Mouse (Mus musculus) liver, embryonic 16.5 days (tissue): ENCODE results near the gene Gm6217. TPM values are rescaled to one million over a fixed set of nuclear protein-coding genes. Genes with fewer than 3 reads are reported as not detected.
"Not testable (repeated sequence)": the region's sequence is repeated elsewhere in the genome, so short reads cannot be mapped to it uniquely, and the experiment has no call there.

ENCODE experiments used
- ATAC-seq: fragments of 200-750 bp; cut with Nextera tagmentation; 2 replicates; pipeline ENCODE4 v1.8.0; 2017; ENCODE audit warnings: low read depth, mild to moderate bottlenecking, moderate number of reproducible peaks, moderate library complexity
- H3K27ac ChIP-seq: fragments of 300-500 bp; sonication (generic); 2 replicates; pipeline ENCODE4 v1.5.1; 2014; ENCODE audit warnings: mild to moderate bottlenecking, low read length
- H3K27me3 ChIP-seq: fragments of 300-500 bp; sonication (generic); 2 replicates; pipeline ENCODE4 v1.6.1; 2014; ENCODE audit warnings: low read depth, low read length, mixed read lengths; ENCODE audit not compliant: control insufficient read depth, insufficient read depth
- H3K36me3 ChIP-seq: fragments of 300-500 bp; sonication (generic); 2 replicates; pipeline ENCODE4 v1.6.1; 2014; ENCODE audit warnings: mild to moderate bottlenecking; ENCODE audit not compliant: control insufficient read depth, insufficient read depth
- H3K4me1 ChIP-seq: fragments of 300-500 bp; sonication (generic); 2 replicates; pipeline ENCODE4 v1.6.1; 2014; ENCODE audit warnings: low read depth, low read length, mixed read lengths; ENCODE audit not compliant: control insufficient read depth
- H3K4me2 ChIP-seq: fragments of 300-500 bp; sonication (generic); 2 replicates; pipeline ENCODE4 v1.6.1; 2014; ENCODE audit warnings: low read depth, low read length, mixed read lengths
- H3K4me3 ChIP-seq: fragments of 300-500 bp; sonication (generic); 2 replicates; pipeline ENCODE4 v1.5.1; 2014; ENCODE audit warnings: low read depth, mild to moderate bottlenecking, low read length
- H3K9ac ChIP-seq: fragments of 300-500 bp; sonication (generic); 2 replicates; pipeline ENCODE4 v1.6.1; 2014; ENCODE audit warnings: low read depth, low read length
- H3K9me3 ChIP-seq: fragments of 300-500 bp; sonication (generic); replicated peaks from 2 replicates; pipeline ENCODE4 v1.6.1; 2016; ENCODE audit warnings: low read length; ENCODE audit not compliant: control insufficient read depth
- whole genome bisulfite sequencing: fragments of 180-500 bp; shearing (Covaris S2); extraction: QIAGEN DNeasy Blood & Tissue Kit; methylation state at CpG from one replicate; pipeline ENCODE4 v1.1.7; 2014; ENCODE audit not compliant: insufficient replicate concordance; 5-methylcytosine and 5-hydroxymethylcytosine counted together
- polyA plus RNA-seq: library from polyadenylated mRNA; unstranded; fragments of >200 nt; fragmentation: Nextera tagmentation; extraction: Ambion mirVana; gene quantifications from 2 replicates; pipeline ENCODE4 v1.2.1, GENCODE M21; 2015

Gm6217 gene
- polyA plus RNA-seq, 1 experiment from 2014 or later, result not detected

DNA sequence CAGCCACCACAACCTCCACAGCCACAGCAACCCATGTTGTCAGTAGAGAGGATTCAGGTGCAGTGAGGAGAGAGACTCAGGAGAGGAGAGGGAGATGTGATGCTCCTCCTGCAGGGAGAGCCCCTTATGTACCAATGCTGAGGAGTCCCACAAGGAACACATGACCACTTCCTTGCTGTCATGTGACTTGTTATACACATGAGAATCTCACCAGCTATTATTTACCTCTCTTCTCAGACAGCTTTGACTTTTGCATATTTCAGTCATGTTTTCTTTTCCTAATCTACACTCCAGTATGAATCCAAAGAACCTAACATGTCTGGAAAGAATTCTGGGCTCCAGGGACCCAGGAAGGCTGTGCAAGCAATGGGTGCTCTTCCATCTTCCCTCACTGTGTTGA, 24.7 kb upstream of the Gm6217 start, which contains the start of gene Gm7544:
Gene Gm7544 (minus strand): TSS at position 101 of the 400 bp plus-strand sequence.
- not testable (repeated sequence) for ATAC-seq, H3K27ac ChIP-seq, H3K9me3 ChIP-seq, H3K9ac ChIP-seq, H3K27me3 ChIP-seq, H3K4me2 ChIP-seq, H3K4me3 ChIP-seq, H3K4me1 ChIP-seq, H3K36me3 ChIP-seq

DNA sequence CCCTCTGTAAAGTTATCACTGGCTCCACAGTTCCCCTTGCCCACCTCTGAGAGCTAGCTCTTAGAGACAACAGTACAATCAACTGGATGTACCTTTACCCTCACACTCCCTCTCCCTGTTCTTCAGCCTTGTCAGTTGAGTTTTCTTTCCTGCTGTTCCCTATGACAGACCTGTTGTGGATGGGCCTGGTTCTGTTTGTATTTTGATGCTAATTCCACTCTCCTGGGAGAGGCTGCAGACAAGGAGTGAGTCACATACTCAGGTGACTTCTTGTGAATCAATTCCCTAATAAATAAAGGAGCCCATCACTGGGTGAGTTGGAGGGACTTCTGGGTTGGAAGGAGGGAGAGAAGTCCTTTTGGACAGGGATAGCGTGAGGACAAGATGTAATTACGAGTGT, 17.4 kb upstream of the Gm6217 start:
- H3K36me3 ChIP-seq, result no peaks in the 10 kb centered on the region
- H3K27ac ChIP-seq, result no peak overlapping the region
- no peak overlapping the region for H3K9ac ChIP-seq
- no peaks in the 10 kb centered on the region for H3K9me3 ChIP-seq
- H3K4me2 ChIP-seq, result no peak overlapping the region
- no peaks in the 10 kb centered on the region for H3K4me1 ChIP-seq
- H3K27me3 ChIP-seq, result no peaks in the 10 kb centered on the region
- no peak for ATAC-seq
- WGBS, result 52% methylated on average over 2 of the region's 2 CpGs
- H3K4me3 ChIP-seq, result no peak overlapping the region

DNA sequence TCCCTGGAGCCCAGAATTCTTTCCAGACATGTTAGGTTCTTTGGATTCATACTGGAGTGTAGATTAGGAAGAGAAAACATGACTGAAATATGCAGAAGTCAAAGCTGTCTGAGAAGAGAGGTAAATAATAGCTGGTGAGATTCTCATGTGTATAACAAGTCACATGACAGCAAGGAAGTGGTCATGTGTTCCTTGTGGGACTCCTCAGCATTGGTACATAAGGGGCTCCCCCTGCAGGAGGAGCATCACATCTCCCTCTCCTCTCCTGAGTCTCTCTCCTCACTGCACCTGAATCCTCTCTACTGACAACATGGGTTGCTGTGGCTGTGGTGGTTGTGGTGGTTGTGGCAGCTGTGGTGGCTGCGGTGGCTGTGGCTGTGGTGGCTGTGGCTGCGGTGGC, 14.8 kb upstream of the Gm6217 start:
- not testable (repeated sequence) for H3K9me3 ChIP-seq, H3K9ac ChIP-seq, H3K4me1 ChIP-seq, H3K4me2 ChIP-seq, H3K36me3 ChIP-seq, H3K27me3 ChIP-seq, H3K27ac ChIP-seq, H3K4me3 ChIP-seq, ATAC-seq
- WGBS, result 74% methylated on average over 2 of the region's 2 CpGs

GRCm38 (mm10) chr1:82943295-82943694, 12.1 kb upstream of the Gm6217 start, which contains the start of gene A030003K21Rik:
TSS of gene A030003K21Rik (minus strand) at chr1:82943388.
- not testable (repeated sequence) for H3K27me3 ChIP-seq, H3K27ac ChIP-seq, ATAC-seq, H3K4me1 ChIP-seq, H3K4me3 ChIP-seq, H3K9ac ChIP-seq, H3K36me3 ChIP-seq, H3K4me2 ChIP-seq, H3K9me3 ChIP-seq
- WGBS, result no CpG with 5 or more reads among the region's 6 CpGs

DNA sequence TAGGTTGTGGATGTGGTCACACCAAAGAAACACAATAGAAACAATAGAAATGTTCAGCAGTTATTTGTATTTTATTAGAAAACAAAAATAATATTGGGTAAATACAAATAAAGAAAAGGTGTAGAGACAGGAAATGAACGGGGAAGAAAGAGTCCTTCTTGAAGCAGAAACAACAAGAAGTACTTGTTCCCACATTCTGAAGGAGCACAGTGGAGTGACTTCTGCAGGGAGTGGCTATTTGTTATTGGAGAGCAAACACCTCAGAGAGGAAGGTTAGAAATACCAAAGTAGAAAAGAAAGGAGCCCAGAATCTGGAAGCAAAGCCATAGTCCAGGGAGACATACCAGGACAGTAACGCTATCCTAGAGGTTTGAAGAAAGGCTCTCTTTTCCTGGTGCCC, 11.3 kb upstream of the Gm6217 start:
- not testable (repeated sequence) for H3K9me3 ChIP-seq, H3K9ac ChIP-seq, ATAC-seq, H3K4me3 ChIP-seq, H3K4me1 ChIP-seq, H3K4me2 ChIP-seq, H3K36me3 ChIP-seq, H3K27me3 ChIP-seq, H3K27ac ChIP-seq
- 76% methylated on average over 2 of the region's 2 CpGs for WGBS

DNA sequence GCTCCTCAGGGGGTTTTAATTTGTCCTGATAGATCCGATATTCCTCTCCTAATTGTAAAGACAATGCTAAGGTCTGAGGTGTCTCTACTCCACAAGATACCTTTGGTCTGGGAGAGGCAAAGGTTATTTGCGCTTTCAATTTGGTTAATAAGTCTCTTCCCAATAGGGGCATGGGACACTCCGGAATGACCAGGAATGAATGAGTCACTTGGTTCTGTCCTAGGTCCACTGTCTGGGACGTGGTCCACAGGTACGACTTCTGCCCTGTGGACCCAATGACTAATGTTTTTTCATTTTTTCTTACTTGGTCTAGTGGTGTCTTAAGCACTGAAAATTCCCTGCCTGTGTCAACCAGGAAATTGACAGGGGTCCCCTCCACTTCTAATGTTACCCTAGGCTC, 7.5 kb upstream of the Gm6217 start:
- no peaks in the 10 kb centered on the region for H3K4me1 ChIP-seq
- H3K9ac ChIP-seq, result no peak overlapping the region
- no peak overlapping the region for H3K4me2 ChIP-seq
- H3K36me3 ChIP-seq, result no peaks in the 10 kb centered on the region
- no peaks in the 10 kb centered on the region for H3K9me3 ChIP-seq
- H3K27ac ChIP-seq, result no peak overlapping the region
- no peak overlapping the region for H3K4me3 ChIP-seq
- 77% methylated on average over 5 of the region's 5 CpGs for WGBS
- ATAC-seq, result no peak
- no peaks in the 10 kb centered on the region for H3K27me3 ChIP-seq

- not testable (repeated sequence) for ATAC-seq, H3K27me3 ChIP-seq, H3K9me3 ChIP-seq, H3K4me2 ChIP-seq, H3K4me1 ChIP-seq, H3K27ac ChIP-seq, H3K4me3 ChIP-seq, H3K9ac ChIP-seq, H3K36me3 ChIP-seq
- 65% methylated on average over 2 of the region's 3 CpGs for WGBS
Measured at GRCm38 (mm10) chr1:82930558-82930957, 641 bp downstream of the Gm6217 start.

- Histone ChIP-seq H3K4me2 (no peak within 1 kb of the TSS), H3K4me3 (no peak within 1 kb of the TSS), H3K9ac (no peak within 1 kb of the TSS), H3K36me3 (no peaks in the 10 kb centered on the region), H3K4me1 (no peaks in the 10 kb centered on the region), H3K27me3 (no peaks in the 10 kb centered on the region), H3K9me3 (no peaks in the 10 kb centered on the region), H3K27ac (no peak within 1 kb of the TSS)
- WGBS, result 78% methylated on average over 6 of the region's 6 CpGs
- ATAC-seq, result no peak
Measured at GRCm38 (mm10) chr1:82924650-82925049, 6.5 kb downstream of the Gm6217 start, which contains the start of gene A030014E15Rik. TSS of gene A030014E15Rik (plus strand) at chr1:82924917.

GRCm38 (mm10) chr1:82913434-82913833, 17.8 kb downstream of the Gm6217 start:
- H3K9me3 ChIP-seq, ATAC-seq, H3K4me2 ChIP-seq, H3K4me3 ChIP-seq, H3K9ac ChIP-seq, H3K4me1 ChIP-seq, H3K27ac ChIP-seq, H3K36me3 ChIP-seq, H3K27me3 ChIP-seq: not testable (repeated sequence)
- 67% methylated on average over 5 of the region's 5 CpGs for WGBS

- Histone ChIP-seq H3K4me3 (no peak within 1 kb of the TSS), H3K9ac (no peak within 1 kb of the TSS), H3K27me3 (no peaks in the 10 kb centered on the region), H3K36me3 (no peaks in the 10 kb centered on the region), H3K4me2 (no peak within 1 kb of the TSS), H3K9me3 (no peaks in the 10 kb centered on the region), H3K27ac (no peak within 1 kb of the TSS), H3K4me1 (no peaks in the 10 kb centered on the region)
- ATAC-seq, result no peak
- WGBS, result 74% methylated on average over 3 of the region's 3 CpGs
Measured at GRCm38 (mm10) chr1:82913025-82913424, 18.2 kb downstream of the Gm6217 start, which contains the start of gene A030005L19Rik. TSS of gene A030005L19Rik (plus strand) at chr1:82913325.
